Mouse (Mus musculus) left cerebral cortex, adult 11 months (tissue): Measurements from ENCODE around the gene Fbxl14.

Experiments used
- DNase-seq: peaks from one replicate; pipeline ENCODE4 v3.0.0; 2022; ENCODE audit warnings: low spot score

Gene Fbxl14

DNA sequence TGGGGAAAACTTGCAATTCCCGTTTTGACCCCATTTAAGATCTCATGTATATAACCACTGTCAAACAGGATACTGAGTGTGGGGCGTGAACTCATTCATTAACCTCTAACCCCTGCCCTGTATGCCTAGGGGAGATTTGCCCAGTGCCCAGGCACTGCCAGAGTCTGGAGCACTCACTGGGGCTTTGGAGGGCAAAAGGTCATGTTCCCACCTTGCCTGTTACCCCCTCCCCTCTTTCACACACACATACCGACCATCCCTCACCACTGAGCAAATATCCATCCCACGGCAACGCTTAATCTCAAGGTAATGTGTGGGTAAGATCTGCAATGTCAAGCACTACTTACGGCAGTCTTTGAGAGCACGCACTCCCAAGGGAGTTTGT, 13.2 kb downstream of the Fbxl14 start:
- DNase-seq: no peak

GRCm38 (mm10) chr6:119499271-119499670, 19.8 kb downstream of the Fbxl14 start:
- DNase-seq: no peak

- DNase-seq: no peak
These were observed 20.6 kb downstream of the Fbxl14 start for GRCm38 (mm10) chr6:119500086-119500485.

- DNase-seq: no peak
These were observed 22.6 kb downstream of the Fbxl14 start for GRCm38 (mm10) chr6:119502031-119502430.

- DNase-seq: no peak
These were observed 25.3 kb downstream of the Fbxl14 start for GRCm38 (mm10) chr6:119504756-119505155.

DNA sequence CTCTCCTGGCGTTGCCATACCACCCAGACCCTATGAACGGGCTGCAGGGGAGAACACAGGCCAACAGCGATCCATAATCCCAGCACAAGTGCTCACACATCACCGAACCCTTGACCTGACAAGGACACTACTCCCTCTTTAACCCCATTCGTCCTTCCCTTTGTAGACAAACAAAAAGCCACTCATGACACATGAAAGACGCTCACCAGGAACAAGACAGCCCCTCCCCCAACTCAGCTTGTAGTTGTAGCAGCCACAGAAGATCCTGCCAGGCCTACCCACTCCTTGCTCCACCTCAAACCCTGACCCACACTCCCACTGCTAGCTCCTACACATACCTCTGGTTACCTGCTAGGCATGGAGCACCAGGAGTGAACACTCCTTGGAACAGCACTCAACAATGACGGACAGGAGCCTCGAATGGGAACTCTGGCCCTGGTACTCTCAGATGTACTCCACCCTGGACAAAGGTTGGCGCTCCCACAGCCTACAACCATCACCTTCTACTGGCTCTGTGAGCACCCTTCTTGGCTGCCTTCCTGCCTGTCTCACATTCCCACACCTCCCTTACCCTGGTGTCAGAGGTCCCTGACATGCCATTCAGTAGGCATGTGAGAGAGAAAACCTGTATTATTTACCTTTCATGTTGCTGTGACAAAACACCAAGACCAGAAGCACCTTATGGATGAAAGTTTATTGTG, 26.2 kb downstream of the Fbxl14 start:
- DNase-seq: no peak

DNA sequence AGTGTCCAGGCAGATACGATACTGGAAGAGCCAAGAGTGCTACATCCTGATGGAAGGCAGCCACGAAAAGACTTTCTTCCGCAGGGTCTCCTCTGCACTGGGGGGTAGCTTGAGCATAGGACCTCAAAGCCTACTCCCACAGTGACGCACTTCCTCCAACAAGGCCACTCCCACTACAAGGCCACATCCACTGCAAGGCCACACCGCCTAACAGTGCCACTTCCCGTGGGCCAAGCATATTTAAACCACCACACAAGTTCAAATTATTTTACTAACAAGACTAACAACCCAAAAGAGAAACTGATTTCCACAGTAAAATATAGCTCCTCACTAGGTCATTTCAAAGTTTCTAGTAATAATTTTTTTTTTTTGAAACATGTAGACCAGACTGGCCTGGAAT, 28.8 kb downstream of the Fbxl14 start:
- DNase-seq: no peak

- no peak for DNase-seq
These were observed 29.3 kb downstream of the Fbxl14 start for GRCm38 (mm10) chr6:119508634-119509375.

GRCm38 (mm10) chr6:119509437-119510037, 30.1 kb downstream of the Fbxl14 start:
- DNase-seq: no peak

GRCm38 (mm10) chr6:119512701-119513100, 33.2 kb downstream of the Fbxl14 start:
- DNase-seq: no peak

GRCm38 (mm10) chr6:119513452-119513851, 34.0 kb downstream of the Fbxl14 start:
- DNase-seq: no peak

DNA sequence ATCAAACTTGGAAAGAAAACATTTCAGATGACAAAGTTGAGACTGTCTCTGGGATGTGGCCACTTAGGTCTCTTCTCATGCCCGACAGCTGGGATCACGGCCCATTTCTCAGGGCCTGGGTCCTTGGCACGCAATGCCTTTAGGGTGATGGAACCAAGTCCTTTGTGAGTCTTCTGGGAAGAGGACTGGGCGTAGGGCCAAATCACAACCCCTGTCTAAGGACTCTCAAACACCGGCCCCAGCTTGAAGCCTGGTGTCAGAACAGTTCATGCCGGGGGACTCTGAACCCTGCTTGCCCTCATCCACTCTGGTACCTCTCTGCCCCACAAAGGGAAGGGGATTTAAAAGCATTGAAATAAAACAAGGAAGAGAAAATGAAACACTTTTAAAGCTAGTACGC, 34.6 kb downstream of the Fbxl14 start:
- no peak for DNase-seq

DNA sequence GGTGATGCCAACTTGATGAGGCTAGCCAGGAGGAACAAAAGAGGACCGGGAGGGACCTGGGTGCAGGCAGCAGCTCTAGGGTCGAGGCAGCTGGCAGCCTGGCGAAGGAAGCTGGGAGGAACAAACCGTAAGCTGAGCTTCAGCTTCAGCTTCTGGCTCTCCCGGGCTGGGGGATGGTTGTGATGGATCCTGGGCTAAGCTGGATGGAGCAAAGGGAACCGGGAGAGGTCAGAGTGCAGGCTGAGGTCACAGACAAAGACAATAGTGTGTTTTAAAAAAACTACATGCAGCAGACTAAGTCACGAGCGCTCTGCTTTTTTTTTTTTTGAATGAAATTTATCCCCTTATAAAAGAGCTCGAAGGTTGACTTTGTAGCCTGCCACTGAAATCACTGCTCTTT, 41.3 kb downstream of the Fbxl14 start:
- no peak for DNase-seq

DNA sequence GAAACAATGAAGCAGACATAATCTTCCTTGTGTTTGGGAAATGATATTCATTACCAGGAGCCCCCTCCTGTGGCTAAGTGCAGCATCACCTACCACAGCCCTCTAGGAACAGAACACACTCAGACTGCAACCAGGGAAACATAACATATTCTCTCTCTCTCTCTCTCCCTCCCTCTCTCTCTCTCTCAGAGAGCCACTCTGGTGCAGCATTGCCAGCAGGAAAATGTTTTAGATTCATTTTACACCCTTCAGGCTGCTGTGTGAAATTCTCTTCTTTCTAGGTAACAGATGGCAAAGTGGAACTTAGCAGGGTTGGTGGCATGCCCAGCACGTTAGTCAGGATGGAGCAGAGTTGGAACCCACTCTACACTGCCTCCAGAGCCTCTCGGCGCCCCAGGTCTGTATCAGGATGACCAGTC, 42.0 kb downstream of the Fbxl14 start:
- peak; percentile 18 for DNase-seq

DNA sequence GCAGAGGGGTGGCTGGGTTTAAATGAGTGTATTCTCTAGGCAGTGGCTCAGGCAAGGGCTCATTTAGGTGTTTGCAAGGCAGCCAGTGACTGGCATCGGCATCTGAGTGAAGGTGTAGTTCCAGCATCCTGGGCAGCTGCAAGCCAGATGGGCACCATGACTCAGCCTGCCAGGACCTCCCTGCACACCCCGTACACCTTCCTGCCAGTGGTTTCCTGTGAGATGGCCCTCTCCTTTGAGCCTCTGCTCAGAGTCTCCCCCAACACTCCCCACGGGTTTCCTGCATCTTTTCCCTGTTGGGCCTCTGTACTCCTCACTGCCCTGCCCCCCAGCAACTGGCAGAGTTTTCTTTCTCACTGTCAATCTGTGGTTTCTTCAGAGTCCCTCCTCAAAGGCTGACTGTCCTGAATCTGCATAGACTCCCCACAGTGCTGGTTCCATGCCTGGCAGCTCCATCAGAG, 42.5 kb downstream of the Fbxl14 start:
- DNase-seq: no peak

DNA sequence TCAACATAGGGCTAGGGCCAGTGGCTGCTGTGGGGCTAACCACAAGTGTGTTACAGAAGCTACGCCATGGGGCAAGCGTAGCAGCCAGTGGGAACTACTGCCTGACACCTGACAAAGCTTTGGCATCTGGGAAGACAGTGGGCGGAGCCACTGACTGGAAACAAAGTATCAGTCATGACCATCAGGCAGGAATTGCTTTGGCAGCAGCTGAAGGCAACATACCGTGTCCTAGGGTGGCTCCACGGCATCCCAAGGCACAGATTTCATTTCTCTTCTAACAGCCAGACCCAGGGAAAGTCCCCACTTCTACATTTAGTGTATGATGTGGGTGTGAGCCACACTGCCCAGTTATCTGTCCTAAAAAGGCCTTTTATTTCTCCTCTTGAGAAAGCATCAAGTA, 47.0 kb downstream of the Fbxl14 start:
- no peak for DNase-seq

DNA sequence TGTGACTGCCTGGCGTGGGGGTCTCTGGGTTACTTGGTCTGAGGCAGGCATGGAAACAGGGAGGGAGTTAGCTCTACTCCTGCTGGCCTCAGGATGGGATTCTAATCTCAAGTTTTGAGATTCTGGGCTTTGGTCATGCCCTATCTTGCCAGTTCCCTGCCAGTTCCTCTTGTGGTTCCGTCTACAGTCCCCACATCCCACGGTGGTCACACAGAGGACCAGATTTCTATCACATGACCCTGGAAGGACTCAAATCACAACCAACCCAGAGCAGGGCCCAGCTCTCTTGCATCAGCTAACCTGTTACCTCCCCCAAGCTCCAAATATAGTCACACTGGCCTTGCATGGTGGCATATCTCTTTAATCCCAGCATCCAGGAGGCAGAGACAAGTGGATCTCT, 50.2 kb downstream of the Fbxl14 start:
- DNase-seq: no peak
